Mouse (Mus musculus) mesoderm, embryonic 11.5 days (tissue): Measurements from ENCODE around the gene Plxna4.

ENCODE experiments used
- DNase-seq: peaks from one replicate; pipeline ENCODE4 v3.0.0-alpha.2; 2012; ENCODE audit warnings: low read depth, low spot score

Plxna4 gene

GRCm38 (mm10) chr6:32179346-32180011 lies 408.5 kb downstream of the Plxna4 start:
- DNase-seq = peak; percentile 63

GRCm38 (mm10) chr6:32177905-32178304 lies 410.1 kb downstream of the Plxna4 start:
- no peak for DNase-seq

- peak; percentile 16 for DNase-seq
These were observed 420.3 kb downstream of the Plxna4 start for GRCm38 (mm10) chr6:32167725-32168124.

GRCm38 (mm10) chr6:32160370-32160769 lies 427.6 kb downstream of the Plxna4 start:
- DNase-seq = no peak

GRCm38 (mm10) chr6:32159931-32160330 lies 428.1 kb downstream of the Plxna4 start:
- DNase-seq = no peak

GRCm38 (mm10) chr6:32158347-32158746 lies 429.6 kb downstream of the Plxna4 start:
- no peak for DNase-seq

- peak; percentile 7 for DNase-seq
These were observed 434.8 kb downstream of the Plxna4 start for GRCm38 (mm10) chr6:32153170-32153569.

- DNase-seq = no peak
These were observed 437.2 kb downstream of the Plxna4 start for GRCm38 (mm10) chr6:32150836-32151235.

GRCm38 (mm10) chr6:32144771-32145170 lies 443.2 kb downstream of the Plxna4 start:
- no peak for DNase-seq

GRCm38 (mm10) chr6:32139537-32139936 lies 448.5 kb downstream of the Plxna4 start:
- DNase-seq = no peak

- DNase-seq = no peak
These were observed 461.1 kb downstream of the Plxna4 start for GRCm38 (mm10) chr6:32126914-32127313.

GRCm38 (mm10) chr6:32122584-32123265 lies 465.3 kb downstream of the Plxna4 start:
- DNase-seq = no peak

- peak; percentile 51 for DNase-seq
These were observed 467.1 kb downstream of the Plxna4 start for GRCm38 (mm10) chr6:32120931-32121330.

GRCm38 (mm10) chr6:32109207-32109606 lies 478.8 kb downstream of the Plxna4 start:
- DNase-seq = no peak

GRCm38 (mm10) chr6:32105547-32106275 lies 482.3 kb downstream of the Plxna4 start:
- no peak for DNase-seq
